Mouse (Mus musculus) bone marrow, adult 2 months (tissue): ENCODE data around the gene Wasl. TPM values are rescaled to one million over a fixed set of nuclear protein-coding genes. Genes with fewer than 3 reads are reported as not detected.

Experiments used
- H3K27ac ChIP-seq: fragments of 200-500 bp; 2 replicates; pipeline ENCODE4 v1.5.1; 2012; ENCODE audit warnings: low read depth, mild to moderate bottlenecking, control low read depth, inconsistent platforms, low read length; ENCODE audit not compliant: control insufficient read depth, poor library complexity, insufficient read depth
- H3K4me1 ChIP-seq: fragments of 200-500 bp; 2 replicates; pipeline ENCODE4 v1.6.1; 2011; ENCODE audit warnings: low read length; ENCODE audit not compliant: control insufficient read depth, insufficient read depth
- H3K4me3 ChIP-seq: fragments of 200-500 bp; replicated peaks from 2 replicates; pipeline ENCODE3; 2011; ENCODE audit warnings: mild to moderate bottlenecking, low read depth, low read length, control low read depth; ENCODE audit not compliant: control insufficient read depth
- CTCF ChIP-seq: fragments of 200-500 bp; IDR thresholded peaks from 2 replicates; pipeline ENCODE4 v1.5.1; 2011; ENCODE audit warnings: low read length, control low read depth; ENCODE audit not compliant: control insufficient read depth, insufficient read depth
- POLR2A ChIP-seq: fragments of 200-500 bp; IDR thresholded peaks from 2 replicates; pipeline ENCODE4 v1.6.1; 2011; ENCODE audit warnings: low read depth, mild to moderate bottlenecking, control low read depth, low read length, borderline replicate concordance; ENCODE audit not compliant: control insufficient read depth
- WGBS: fragments of 180-500 bp; shearing (Covaris S2); methylation state at CpG from one replicate; pipeline ENCODE4 v1.1.7; 2018; 5-methylcytosine and 5-hydroxymethylcytosine counted together
- polyA plus RNA-seq: library from polyadenylated mRNA; stranded (reverse); fragments of >200 nt; gene quantifications from 2 replicates; pipeline ENCODE4 v1.2.4, GENCODE M21; 2011; ENCODE audit warnings: low replicate concordance; ENCODE audit not compliant: missing spikeins, insufficient read depth, insufficient read length

The Wasl gene
- polyA plus RNA-seq, 1 experiment, result 14.5 TPM

DNA sequence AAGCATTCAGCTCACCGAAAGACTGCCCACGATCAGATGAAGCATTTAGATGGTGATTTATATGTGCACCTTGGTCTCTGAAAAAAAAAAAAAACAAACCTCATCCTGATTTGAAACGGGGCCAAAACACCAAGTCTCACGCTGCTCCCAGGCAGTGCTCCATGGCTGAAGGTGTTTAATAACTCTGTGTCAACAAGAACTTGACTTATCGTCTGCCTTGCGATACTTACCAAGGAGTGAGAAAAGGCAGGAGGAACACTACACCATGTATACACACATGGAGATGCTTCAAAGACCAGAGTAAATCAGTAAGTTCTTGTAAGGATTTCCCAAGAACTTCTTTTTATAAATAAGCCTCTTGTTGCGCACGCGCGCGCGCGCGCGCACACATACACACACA is 57.3 kb downstream of the Wasl start:
- 86% methylated on average over 15 of the region's 15 CpGs for WGBS
- TF ChIP-seq CTCF, result no peak
- no peak for TF ChIP-seq POLR2A

GRCm38 (mm10) chr6:24606512-24606911 is 58.3 kb downstream of the Wasl start:
- Histone ChIP-seq H3K4me1 (no peaks in the 10 kb centered on the region), H3K27ac (no peak overlapping the region), H3K4me3 (no peak overlapping the region)
- 78% methylated on average over 10 of the region's 10 CpGs for WGBS
- TF ChIP-seq CTCF, result no peak
- TF ChIP-seq POLR2A, result no peak

More for the DNA sequence above, 57.3 kb downstream of the Wasl start:
- Histone ChIP-seq H3K4me1 (no peaks in the 10 kb centered on the region), H3K27ac (no peak overlapping the region), H3K4me3 (no peak overlapping the region)

GRCm38 (mm10) chr6:24605631-24606030 is 59.2 kb downstream of the Wasl start:
- H3K4me1 ChIP-seq, result no peaks in the 10 kb centered on the region
- no peak overlapping the region for H3K27ac ChIP-seq
- WGBS, result 85% methylated on average over 8 of the region's 8 CpGs
- no peak overlapping the region for H3K4me3 ChIP-seq
- TF ChIP-seq CTCF (no peak), POLR2A (no peak)

DNA sequence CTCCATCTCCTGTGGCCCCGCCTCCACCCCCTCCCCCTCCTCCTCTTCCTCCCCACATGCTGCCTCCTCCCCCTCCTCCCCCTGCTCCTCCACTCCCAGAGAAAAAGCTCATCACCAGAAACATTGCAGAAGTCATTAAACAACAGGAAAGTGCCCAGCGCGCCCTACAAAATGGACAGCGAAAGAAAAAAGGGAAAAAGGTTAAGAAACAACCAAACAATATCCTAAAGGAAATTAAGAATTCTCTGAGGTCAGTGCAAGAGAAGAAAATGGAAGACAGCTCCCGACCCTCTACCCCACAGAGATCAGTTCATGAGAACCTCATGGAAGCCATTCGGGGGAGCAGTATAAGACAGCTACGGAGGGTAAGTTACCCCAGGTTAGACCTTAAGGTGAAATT is 60.5 kb downstream of the Wasl start:
- no peak overlapping the region for H3K27ac ChIP-seq
- TF ChIP-seq CTCF (no peak), POLR2A (no peak)
- H3K4me1 ChIP-seq, result no peaks in the 10 kb centered on the region
- WGBS, result 85% methylated on average over 7 of the region's 7 CpGs
- no peak overlapping the region for H3K4me3 ChIP-seq

GRCm38 (mm10) chr6:24602993-24603392 is 61.8 kb downstream of the Wasl start:
- no peaks in the 10 kb centered on the region for H3K4me1 ChIP-seq
- 72% methylated on average over 5 of the region's 5 CpGs for WGBS
- TF ChIP-seq POLR2A, result no peak
- TF ChIP-seq CTCF, result no peak
- H3K4me3 ChIP-seq, result no peak overlapping the region
- H3K27ac ChIP-seq, result no peak overlapping the region

DNA sequence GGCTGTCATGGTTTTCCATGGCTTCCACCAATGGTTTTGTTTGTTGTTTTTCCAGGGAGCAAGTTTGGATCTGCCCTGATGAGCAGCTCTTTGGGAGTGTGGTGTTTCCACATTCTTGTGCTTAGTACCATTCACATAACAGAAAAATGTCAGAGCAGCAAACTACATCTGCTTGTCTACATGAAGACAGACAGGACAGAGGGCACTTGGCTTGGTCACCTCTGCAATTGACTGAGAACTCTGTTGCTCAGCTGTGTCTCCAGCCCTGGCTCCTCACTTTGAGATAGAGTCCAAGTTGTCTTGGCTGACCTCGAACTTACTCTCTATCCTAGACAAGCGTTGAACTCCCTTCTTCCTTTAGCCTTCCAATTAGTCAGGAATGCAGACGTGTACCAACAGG is 62.5 kb downstream of the Wasl start:
- H3K4me1 ChIP-seq, result no peaks in the 10 kb centered on the region
- TF ChIP-seq POLR2A (no peak), CTCF (no peak)
- H3K4me3 ChIP-seq, result no peak overlapping the region
- no peak overlapping the region for H3K27ac ChIP-seq
- 80% methylated on average over 3 of the region's 3 CpGs for WGBS

DNA sequence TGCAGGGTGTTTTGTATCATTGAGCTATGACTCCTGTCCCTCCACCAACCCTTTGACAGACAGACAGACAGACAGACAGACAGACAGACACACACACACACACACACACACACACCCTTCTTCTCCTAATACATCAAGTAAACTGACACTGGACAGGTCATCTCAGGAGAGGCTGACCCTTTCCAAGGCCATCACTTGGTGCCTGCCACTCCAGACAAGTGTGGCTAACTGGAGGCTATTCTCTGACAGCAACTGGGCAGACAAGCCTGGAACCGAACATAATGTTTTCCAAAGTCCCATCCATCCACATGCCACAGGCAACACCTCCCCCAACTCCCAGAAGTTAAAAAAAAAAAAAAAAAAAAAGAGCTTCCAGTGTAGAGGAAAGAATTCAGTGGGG is 63.1 kb downstream of the Wasl start:
- H3K4me3 ChIP-seq, result no peak overlapping the region
- H3K4me1 ChIP-seq, result no peaks in the 10 kb centered on the region
- WGBS, result 70% methylated on average over 1 of the region's 1 CpGs
- TF ChIP-seq POLR2A (no peak), CTCF (no peak)
- no peak overlapping the region for H3K27ac ChIP-seq

GRCm38 (mm10) chr6:24600726-24601125 is 64.1 kb downstream of the Wasl start:
- TF ChIP-seq CTCF (no peak), POLR2A (no peak)
- WGBS, result 71% methylated on average over 4 of the region's 4 CpGs
- Histone ChIP-seq H3K4me3 (no peak overlapping the region), H3K27ac (no peak overlapping the region), H3K4me1 (no peaks in the 10 kb centered on the region)

- no peak for TF ChIP-seq CTCF
- TF ChIP-seq POLR2A, result no peak
- Histone ChIP-seq H3K27ac (no peak overlapping the region), H3K4me3 (no peak overlapping the region), H3K4me1 (no peaks in the 10 kb centered on the region)
- 70% methylated on average over 6 of the region's 6 CpGs for WGBS
Observed at GRCm38 (mm10) chr6:24600134-24600533, 64.7 kb downstream of the Wasl start.
